Mouse (Mus musculus) neural tube, embryonic 13.5 days (tissue): Measurements from ENCODE around the gene Atp8b4. TPM values are rescaled to one million over a fixed set of nuclear protein-coding genes. Genes with fewer than 3 reads are reported as not detected.

Experiments used
- ATAC-seq: fragments of 200-750 bp; cut with Nextera tagmentation; 2 replicates; pipeline ENCODE4 v1.8.0; 2017; ENCODE audit warnings: low read depth, mild to moderate bottlenecking, moderate TSS enrichment, moderate library complexity
- H3K27ac ChIP-seq: fragments of 300-500 bp; sonication (generic); replicated peaks from 2 replicates; pipeline ENCODE4 v1.5.1; 2015; ENCODE audit warnings: moderate library complexity, mild to moderate bottlenecking, inconsistent platforms
- H3K27me3 ChIP-seq: fragments of 300-500 bp; sonication (generic); 2 replicates; pipeline ENCODE4 v1.6.1; 2015; ENCODE audit warnings: mild to moderate bottlenecking, inconsistent platforms
- H3K36me3 ChIP-seq: fragments of 300-500 bp; sonication (generic); 2 replicates; pipeline ENCODE4 v1.6.1; 2015; ENCODE audit warnings: mild to moderate bottlenecking, inconsistent platforms
- H3K4me1 ChIP-seq: fragments of 300-500 bp; sonication (generic); replicated peaks from 2 replicates; pipeline ENCODE4 v1.6.1; 2015; ENCODE audit warnings: inconsistent platforms
- H3K4me2 ChIP-seq: fragments of 300-500 bp; sonication (generic); 2 replicates; pipeline ENCODE4 v1.6.1; 2015; ENCODE audit warnings: inconsistent platforms, mild to moderate bottlenecking, moderate library complexity
- H3K4me3 ChIP-seq: fragments of 300-500 bp; sonication (generic); 2 replicates; pipeline ENCODE4 v1.5.1; 2015; ENCODE audit warnings: mild to moderate bottlenecking, inconsistent platforms
- H3K9ac ChIP-seq: fragments of 300-500 bp; sonication (generic); 2 replicates; pipeline ENCODE4 v1.6.1; 2015; ENCODE audit warnings: moderate library complexity, mild to moderate bottlenecking, inconsistent platforms
- H3K9me3 ChIP-seq: fragments of 300-500 bp; sonication (generic); 2 replicates; pipeline ENCODE4 v1.6.1; 2016; ENCODE audit warnings: inconsistent platforms
- WGBS: fragments of 180-500 bp; shearing (Covaris S2); methylation state at CpG from one replicate; pipeline ENCODE4 v1.1.7; 2015; 5-methylcytosine and 5-hydroxymethylcytosine counted together
- polyA plus RNA-seq: library from polyadenylated mRNA; unstranded; fragments of >200 nt; fragmentation: Nextera tagmentation; extraction: Ambion mirVana; gene quantifications from 2 replicates; pipeline ENCODE4 v1.2.1, GENCODE M21; 2015

The Atp8b4 gene
- polyA plus RNA-seq, 1 experiment from 2014 or later, result not detected

DNA sequence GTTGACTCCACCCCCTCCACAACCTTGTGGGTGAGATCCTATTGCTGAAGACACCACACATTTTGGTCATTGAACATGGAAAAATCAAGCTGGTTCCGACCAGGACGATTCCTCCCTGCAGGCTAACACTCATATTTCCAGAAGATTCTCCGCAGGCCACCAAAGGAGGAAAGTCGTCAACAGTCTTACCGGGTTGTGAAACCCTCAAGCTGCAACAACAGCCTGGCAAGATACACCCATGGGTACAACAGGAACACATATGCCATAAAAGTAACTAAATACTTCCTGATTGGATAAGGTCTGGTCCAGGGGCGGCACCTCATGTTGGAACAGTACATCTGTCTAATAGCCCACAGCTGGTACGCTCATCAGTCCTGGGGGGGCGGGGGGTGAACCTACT is 159.0 kb downstream of the Atp8b4 start:
- WGBS, result 88% methylated on average over 8 of the region's 8 CpGs
- no peak overlapping the region for H3K27ac ChIP-seq
- H3K9ac ChIP-seq, result no peak overlapping the region
- H3K4me2 ChIP-seq, result no peak overlapping the region
- no peaks in the 10 kb centered on the region for H3K27me3 ChIP-seq
- no peaks in the 10 kb centered on the region for H3K36me3 ChIP-seq
- H3K9me3 ChIP-seq, result no peaks in the 10 kb centered on the region
- ATAC-seq, result no peak
- no peak overlapping the region for H3K4me3 ChIP-seq
- no peaks in the 10 kb centered on the region for H3K4me1 ChIP-seq

DNA sequence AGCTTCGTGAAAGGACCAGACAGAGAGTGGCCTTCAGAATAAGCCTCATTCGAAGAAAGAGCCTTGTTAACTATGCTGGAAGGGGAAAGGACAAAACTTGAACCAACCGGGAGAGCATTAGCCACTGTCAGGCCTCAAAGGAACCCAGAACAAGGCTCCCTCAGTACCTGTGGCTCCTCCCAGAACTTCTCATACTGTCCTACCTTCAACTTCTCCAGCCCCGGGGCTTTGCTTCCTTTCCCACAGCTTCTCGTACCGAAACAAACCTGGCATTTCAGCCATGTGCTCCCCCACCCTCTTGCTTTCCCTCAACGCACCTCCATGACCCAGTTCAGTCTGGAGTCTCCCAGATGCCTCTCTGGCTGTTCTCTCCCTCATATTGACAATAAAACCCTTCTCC is 160.3 kb downstream of the Atp8b4 start:
- no peak overlapping the region for H3K27ac ChIP-seq
- H3K27me3 ChIP-seq, result no peaks in the 10 kb centered on the region
- H3K36me3 ChIP-seq, result no peaks in the 10 kb centered on the region
- WGBS, result 92% methylated on average over 7 of the region's 7 CpGs
- no peak for ATAC-seq
- H3K9ac ChIP-seq, result no peak overlapping the region
- no peak overlapping the region for H3K4me2 ChIP-seq
- no peaks in the 10 kb centered on the region for H3K9me3 ChIP-seq
- no peak overlapping the region for H3K4me3 ChIP-seq
- H3K4me1 ChIP-seq, result no peaks in the 10 kb centered on the region

DNA sequence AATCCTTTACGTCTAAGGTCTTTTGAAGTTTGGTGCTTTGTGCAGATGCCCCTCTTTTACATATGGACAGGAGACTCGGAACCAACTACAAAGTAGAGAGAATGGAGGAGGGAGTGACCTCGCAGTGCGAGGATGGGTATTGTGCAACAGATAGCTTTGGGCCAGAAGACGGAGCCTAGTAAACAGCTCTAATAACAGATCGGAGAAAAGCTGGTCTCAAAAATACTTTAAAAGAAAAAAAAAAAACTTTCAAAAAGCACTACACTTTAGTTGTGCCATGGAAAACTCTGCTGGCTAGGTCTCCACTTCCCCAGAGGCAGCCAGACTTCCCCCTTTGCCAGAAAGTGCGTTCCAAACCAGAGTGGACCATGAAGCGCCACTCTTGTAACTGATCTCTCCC is 161.0 kb downstream of the Atp8b4 start:
- Histone ChIP-seq H3K9ac (no peak overlapping the region), H3K9me3 (no peaks in the 10 kb centered on the region), H3K4me3 (no peak overlapping the region), H3K36me3 (no peaks in the 10 kb centered on the region), H3K4me2 (no peak overlapping the region), H3K4me1 (no peaks in the 10 kb centered on the region), H3K27ac (no peak overlapping the region), H3K27me3 (no peaks in the 10 kb centered on the region)
- 77% methylated on average over 8 of the region's 8 CpGs for WGBS
- no peak for ATAC-seq

DNA sequence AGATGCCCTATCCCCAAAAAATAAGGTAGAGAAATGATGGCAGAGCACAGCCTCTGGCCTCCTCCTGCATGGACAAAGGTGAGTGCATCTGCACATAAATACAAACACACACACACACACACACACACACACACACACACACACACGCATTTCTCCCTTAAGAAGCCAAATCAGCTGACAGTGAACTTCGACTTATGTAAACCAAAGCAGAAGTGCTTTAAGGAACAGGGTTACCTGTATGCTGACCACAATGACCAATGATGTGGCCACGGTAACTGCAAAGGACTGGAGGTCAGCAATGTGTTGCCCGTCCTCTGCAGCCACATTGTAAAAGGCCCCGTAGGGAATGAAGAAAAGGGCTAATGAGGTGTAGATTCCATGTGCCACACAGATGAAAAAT is 163.3 kb downstream of the Atp8b4 start:
- H3K27ac ChIP-seq, result no peak overlapping the region
- H3K4me3 ChIP-seq, result no peak overlapping the region
- 79% methylated on average over 5 of the region's 5 CpGs for WGBS
- H3K4me2 ChIP-seq, result no peak overlapping the region
- no peak for ATAC-seq
- H3K9ac ChIP-seq, result no peak overlapping the region
- H3K4me1 ChIP-seq, result no peaks in the 10 kb centered on the region
- no peaks in the 10 kb centered on the region for H3K36me3 ChIP-seq
- H3K27me3 ChIP-seq, result no peaks in the 10 kb centered on the region
- no peaks in the 10 kb centered on the region for H3K9me3 ChIP-seq

DNA sequence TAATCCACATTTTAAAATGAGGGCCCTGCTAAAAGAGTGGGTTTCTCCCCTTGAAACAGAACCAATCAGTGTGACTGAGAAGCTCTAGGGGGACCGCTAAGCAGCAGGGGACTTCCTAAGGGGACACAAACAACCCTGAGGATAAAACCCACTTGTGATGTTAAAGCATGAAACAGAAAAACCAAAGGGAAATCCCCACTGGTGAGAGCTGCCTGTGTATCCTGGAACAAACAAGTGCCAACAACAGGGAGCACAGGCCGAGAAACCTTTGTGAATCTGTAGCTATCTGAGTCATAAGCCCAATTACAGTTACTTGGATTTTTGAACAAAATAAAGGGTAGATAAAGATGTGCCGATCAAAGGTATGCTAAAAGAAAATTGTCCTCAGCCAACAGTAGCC is 168.7 kb downstream of the Atp8b4 start:
- Histone ChIP-seq H3K9me3 (no peaks in the 10 kb centered on the region), H3K4me1 (no peaks in the 10 kb centered on the region), H3K4me3 (no peak overlapping the region), H3K9ac (no peak overlapping the region), H3K27ac (no peak overlapping the region), H3K4me2 (no peak overlapping the region), H3K36me3 (no peaks in the 10 kb centered on the region), H3K27me3 (no peaks in the 10 kb centered on the region)
- no peak for ATAC-seq
- WGBS, result 83% methylated on average over 3 of the region's 3 CpGs

DNA sequence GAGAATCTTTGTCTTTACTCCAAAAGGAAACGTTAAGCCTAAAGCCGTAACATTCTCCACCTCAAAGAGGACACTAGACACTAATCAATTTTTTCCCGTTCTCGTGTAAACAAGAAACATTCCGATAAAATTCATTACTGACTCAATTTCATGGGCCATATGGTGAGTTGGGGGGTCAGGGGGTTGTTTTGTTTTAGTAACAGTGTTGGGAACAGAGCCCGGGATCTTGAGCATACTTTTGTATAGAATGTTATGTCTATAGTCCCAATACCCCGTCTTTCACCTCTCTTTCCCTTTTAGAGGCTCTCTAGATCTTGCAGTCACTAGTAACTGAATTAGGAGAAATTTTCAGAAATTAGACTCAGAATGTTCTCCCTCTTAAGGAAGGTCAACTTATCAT is 177.3 kb downstream of the Atp8b4 start:
- Histone ChIP-seq H3K27ac (no peak overlapping the region), H3K4me1 (no peaks in the 10 kb centered on the region), H3K9ac (no peak overlapping the region), H3K36me3 (no peaks in the 10 kb centered on the region), H3K4me3 (no peak overlapping the region), H3K9me3 (no peaks in the 10 kb centered on the region), H3K4me2 (no peak overlapping the region), H3K27me3 (no peaks in the 10 kb centered on the region)
- ATAC-seq, result no peak
- 72% methylated on average over 7 of the region's 7 CpGs for WGBS

DNA sequence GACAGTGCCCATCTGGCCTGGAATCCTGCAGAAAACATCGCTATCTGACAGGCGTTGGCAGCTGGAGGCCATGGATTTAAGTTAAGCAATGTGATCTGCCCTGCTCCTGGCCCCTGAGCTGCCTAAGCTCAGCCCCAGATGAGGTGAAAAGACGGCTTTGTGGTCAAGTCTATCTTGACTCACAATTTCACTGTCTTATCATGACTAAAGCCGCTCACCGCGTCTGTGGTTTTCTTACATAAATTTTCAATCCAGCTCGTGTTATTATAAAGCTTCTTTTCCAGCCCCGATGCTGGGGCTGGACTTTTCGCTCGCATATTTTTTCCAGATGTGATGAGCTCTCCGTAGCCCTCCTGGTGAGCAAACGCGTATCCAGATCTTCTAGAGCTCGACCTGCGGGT is 177.8 kb downstream of the Atp8b4 start:
- Histone ChIP-seq H3K4me2 (no peak overlapping the region), H3K9me3 (no peaks in the 10 kb centered on the region), H3K27me3 (no peaks in the 10 kb centered on the region), H3K4me3 (no peak overlapping the region), H3K27ac (no peak overlapping the region), H3K9ac (no peak overlapping the region), H3K36me3 (no peaks in the 10 kb centered on the region), H3K4me1 (no peaks in the 10 kb centered on the region)
- no peak for ATAC-seq
- 80% methylated on average over 15 of the region's 15 CpGs for WGBS

DNA sequence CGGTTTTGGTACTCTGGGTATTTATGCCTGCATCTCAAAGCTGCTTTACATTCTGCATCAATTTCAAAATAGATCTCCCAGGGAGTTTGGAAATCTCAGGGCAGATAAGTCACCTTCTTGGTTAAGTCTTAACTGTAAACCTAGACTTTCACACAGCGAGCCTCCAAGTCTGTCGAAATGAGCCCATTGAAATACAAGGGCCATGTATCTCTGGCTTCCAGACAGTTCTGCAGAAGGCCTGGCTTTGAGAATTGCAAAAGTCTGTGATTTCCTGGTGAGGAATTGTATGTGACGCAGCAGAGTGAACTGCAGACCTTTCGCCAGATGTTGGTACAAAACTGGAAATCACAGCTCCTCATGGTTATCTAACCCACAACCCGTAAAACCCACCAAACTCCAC is 182.4 kb downstream of the Atp8b4 start:
- Histone ChIP-seq H3K4me1 (no peaks in the 10 kb centered on the region), H3K9me3 (no peaks in the 10 kb centered on the region), H3K27ac (no peak overlapping the region), H3K27me3 (no peaks in the 10 kb centered on the region), H3K4me2 (no peak overlapping the region), H3K4me3 (no peak overlapping the region), H3K36me3 (no peaks in the 10 kb centered on the region), H3K9ac (no peak overlapping the region)
- 95% methylated on average over 6 of the region's 6 CpGs for WGBS
- ATAC-seq, result no peak

DNA sequence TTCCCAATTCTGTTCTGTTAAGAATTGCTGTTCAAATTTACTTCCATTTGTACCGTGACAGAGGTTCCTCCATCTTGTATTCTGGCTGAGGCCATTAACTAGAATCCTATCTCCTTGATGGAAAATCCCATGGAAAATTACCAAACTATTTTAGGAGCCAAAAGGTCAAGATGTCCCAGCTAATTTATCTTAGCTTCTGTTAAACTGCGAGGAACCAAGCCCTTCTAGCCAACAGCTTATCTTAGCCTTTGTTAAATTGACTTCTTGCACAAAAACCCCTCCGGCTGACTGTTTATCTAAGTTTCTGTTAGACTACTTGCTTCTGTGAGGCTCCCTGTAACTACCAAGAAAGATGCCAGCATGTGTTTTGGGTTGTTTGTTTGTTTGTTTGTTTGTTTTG is 183.5 kb downstream of the Atp8b4 start:
- Histone ChIP-seq H3K27me3 (no peaks in the 10 kb centered on the region), H3K4me3 (no peak overlapping the region), H3K27ac (no peak overlapping the region), H3K9me3 (no peaks in the 10 kb centered on the region), H3K9ac (no peak overlapping the region), H3K4me2 (no peak overlapping the region), H3K4me1 (no peaks in the 10 kb centered on the region), H3K36me3 (no peaks in the 10 kb centered on the region)
- ATAC-seq, result no peak
- 81% methylated on average over 3 of the region's 3 CpGs for WGBS

DNA sequence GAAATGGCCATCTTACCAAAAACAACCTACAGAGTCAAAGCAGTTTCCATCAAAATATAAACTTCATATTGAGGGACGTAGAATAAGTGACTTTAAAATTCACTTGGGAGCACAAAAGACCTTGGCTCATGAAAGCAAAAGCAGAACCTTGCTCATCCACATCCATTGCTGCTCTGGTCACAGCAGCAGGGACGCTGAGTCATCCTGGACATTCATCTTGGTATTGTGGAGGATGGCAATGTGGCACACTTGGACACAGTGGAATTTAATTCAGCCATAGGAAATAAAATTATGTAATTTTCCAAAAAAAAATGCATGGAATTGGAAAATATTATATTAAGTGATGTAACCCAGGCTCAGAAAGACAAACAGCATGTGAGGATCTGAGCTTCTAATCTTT is 184.1 kb downstream of the Atp8b4 start:
- H3K9me3 ChIP-seq, result no peaks in the 10 kb centered on the region
- no peaks in the 10 kb centered on the region for H3K36me3 ChIP-seq
- no peaks in the 10 kb centered on the region for H3K27me3 ChIP-seq
- ATAC-seq, result no peak
- no peak overlapping the region for H3K4me3 ChIP-seq
- no peak overlapping the region for H3K9ac ChIP-seq
- H3K27ac ChIP-seq, result no peak overlapping the region
- H3K4me2 ChIP-seq, result no peak overlapping the region
- H3K4me1 ChIP-seq, result no peaks in the 10 kb centered on the region
- 86% methylated on average over 2 of the region's 2 CpGs for WGBS

DNA sequence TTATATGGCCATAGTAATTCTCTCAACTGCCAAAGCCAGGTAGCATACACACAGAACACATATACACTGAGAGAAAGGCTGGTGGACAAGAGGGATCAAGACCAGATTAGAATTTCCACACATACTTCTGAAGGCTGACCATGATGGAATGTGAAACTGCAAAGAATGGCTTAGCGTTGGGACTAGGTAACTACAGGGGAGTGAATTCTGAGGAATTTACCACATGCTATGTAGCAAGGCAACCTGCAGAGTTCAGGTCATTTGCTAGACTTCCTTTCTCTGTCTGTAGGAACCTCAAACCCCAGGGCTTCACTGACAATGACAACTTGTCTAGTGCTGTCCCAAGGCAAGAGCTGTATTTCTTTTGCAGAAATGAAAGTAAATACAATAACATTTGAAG is 189.4 kb downstream of the Atp8b4 start:
- Histone ChIP-seq H3K27me3 (no peaks in the 10 kb centered on the region), H3K36me3 (no peaks in the 10 kb centered on the region), H3K4me1 (no peaks in the 10 kb centered on the region), H3K4me3 (no peak overlapping the region), H3K9me3 (no peaks in the 10 kb centered on the region), H3K27ac (no peak overlapping the region), H3K9ac (no peak overlapping the region), H3K4me2 (no peak overlapping the region)
- no peak for ATAC-seq
- WGBS, result 44% methylated on average over 1 of the region's 1 CpGs

DNA sequence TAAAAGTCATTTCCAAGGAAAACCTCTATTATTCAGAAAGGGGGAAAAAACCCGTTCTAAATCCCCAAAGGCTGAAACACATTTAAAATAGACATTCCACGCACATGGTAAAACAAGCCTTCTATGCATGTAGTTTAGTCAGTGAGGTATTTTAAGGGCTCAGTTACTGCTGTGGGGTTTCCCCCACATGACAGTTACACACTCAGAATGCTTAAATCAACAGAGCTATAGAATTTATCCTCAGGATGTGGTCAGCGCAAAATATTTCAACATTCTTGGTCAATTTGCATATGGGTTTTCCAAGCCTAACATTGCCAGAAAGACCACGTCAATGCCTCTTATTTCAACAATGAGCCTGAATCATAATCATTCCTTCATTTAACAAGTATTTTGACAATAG is 190.5 kb downstream of the Atp8b4 start:
- no peaks in the 10 kb centered on the region for H3K36me3 ChIP-seq
- WGBS, result 87% methylated on average over 4 of the region's 4 CpGs
- no peak overlapping the region for H3K9ac ChIP-seq
- H3K4me3 ChIP-seq, result no peak overlapping the region
- no peak overlapping the region for H3K27ac ChIP-seq
- H3K27me3 ChIP-seq, result no peaks in the 10 kb centered on the region
- H3K4me1 ChIP-seq, result no peaks in the 10 kb centered on the region
- H3K9me3 ChIP-seq, result no peaks in the 10 kb centered on the region
- no peak for ATAC-seq
- no peak overlapping the region for H3K4me2 ChIP-seq

DNA sequence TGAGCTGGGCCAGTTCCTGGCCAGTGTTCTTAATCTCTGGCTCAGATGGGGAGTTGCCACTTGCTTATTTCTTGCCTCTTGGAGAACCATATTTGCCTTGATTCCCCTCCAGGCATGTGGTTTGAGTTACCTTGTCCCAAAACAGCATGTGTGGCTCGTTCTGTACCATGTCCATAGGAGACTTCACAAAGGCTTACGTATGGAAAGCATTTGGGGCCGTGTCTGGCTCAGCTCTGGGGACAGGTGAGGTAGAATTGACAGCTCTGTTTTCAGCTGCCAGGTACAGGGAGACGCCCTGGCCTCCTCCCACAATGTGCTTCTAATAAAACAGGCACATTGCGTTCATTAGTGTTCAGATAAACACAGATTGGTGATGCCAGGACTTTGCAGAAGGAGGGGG is 195.9 kb downstream of the Atp8b4 start:
- H3K9me3 ChIP-seq, result no peaks in the 10 kb centered on the region
- WGBS, result 82% methylated on average over 5 of the region's 5 CpGs

DNA sequence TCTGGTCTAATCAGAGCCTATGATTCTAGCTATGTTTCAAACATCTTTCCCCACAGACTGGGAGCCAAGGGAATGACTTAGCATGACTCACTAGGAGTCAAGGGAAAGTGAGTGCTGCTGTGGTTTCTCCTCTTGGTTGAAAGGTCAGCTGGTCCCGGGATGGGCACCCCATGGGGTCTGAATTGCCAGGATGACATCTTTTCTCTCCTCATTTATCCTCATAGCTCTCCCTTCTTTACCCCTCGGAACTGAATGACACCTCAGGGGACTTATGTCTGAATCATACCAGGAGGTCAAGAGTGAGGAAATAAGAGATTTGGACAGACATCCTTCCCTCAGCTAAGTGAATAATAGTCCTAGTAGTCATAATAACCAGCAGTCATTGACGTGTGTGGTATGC is 197.2 kb downstream of the Atp8b4 start:
- Histone ChIP-seq H3K27ac (no peak overlapping the region), H3K27me3 (no peaks in the 10 kb centered on the region), H3K9ac (no peak overlapping the region), H3K36me3 (no peaks in the 10 kb centered on the region), H3K4me3 (no peak overlapping the region), H3K9me3 (no peaks in the 10 kb centered on the region), H3K4me1 (no peaks in the 10 kb centered on the region), H3K4me2 (no peak overlapping the region)
- ATAC-seq, result no peak
- 48% methylated on average over 3 of the region's 3 CpGs for WGBS

More for the DNA sequence above, 195.9 kb downstream of the Atp8b4 start:
- Histone ChIP-seq H3K27ac (no peak overlapping the region), H3K36me3 (no peaks in the 10 kb centered on the region), H3K27me3 (no peaks in the 10 kb centered on the region), H3K4me3 (no peak overlapping the region), H3K4me1 (no peaks in the 10 kb centered on the region), H3K9ac (no peak overlapping the region), H3K4me2 (no peak overlapping the region)
- ATAC-seq, result no peak
